Mouse (Mus musculus): ENCODE data around the gene Gm6358.
"Not testable (repeated sequence)": the region's sequence is repeated elsewhere in the genome, so short reads cannot be mapped to it uniquely, and the experiment has no call there.

DNA sequence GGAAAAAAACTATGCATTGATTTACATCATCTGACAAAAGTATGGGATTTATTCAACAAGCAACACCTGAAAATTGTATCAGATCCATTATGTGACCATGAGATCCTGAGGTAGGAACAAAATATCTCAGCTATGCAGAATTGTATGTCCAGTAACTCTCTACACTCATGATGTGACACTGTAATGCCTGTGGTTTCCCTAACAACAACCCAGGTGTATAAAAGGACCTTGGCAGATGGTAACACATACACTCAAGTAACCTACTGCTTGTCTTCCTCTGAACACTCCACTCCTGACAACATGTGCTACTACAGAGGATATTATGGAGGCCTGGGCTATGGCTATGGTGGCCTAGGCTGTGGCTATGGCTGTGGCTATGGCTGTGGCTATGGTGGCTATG is 28.5 kb downstream of the Gm6358 start, which contains the start of gene Gm7735:
- TF ChIP-seq CTCF (IDR thresholded peaks at IDR 0.05; ENCODE audit: low read depth, low read length); GATA1 (IDR thresholded peaks at IDR 0.05; ENCODE audit: borderline replicate concordance, low read length); TAL1 (conservative IDR thresholded peaks at IDR 0.05; ENCODE audit: low read depth, low read length); GATA2 (IDR thresholded peaks at IDR 0.05; ENCODE audit: borderline replicate concordance, low read depth, low read length); POLR2AphosphoS5 (IDR thresholded peaks at IDR 0.05; ENCODE audit: insufficient replicate concordance, low read depth, low read length): not testable (repeated sequence)
